Mouse (Mus musculus): ENCODE results near the gene 1700023F06Rik. TPM values are rescaled to one million over a fixed set of nuclear protein-coding genes. Genes with fewer than 3 reads are reported as not detected.
A peak's percentile ranks its signal among the peaks of the same experiment; 100 is the strongest.

The 1700023F06Rik gene
- polyA plus RNA-seq, 1 experiment from 2014 or later, result not detected

GRCm38 (mm10) chr11:103240740-103241139 lies 32.4 kb upstream of the 1700023F06Rik start:
- no peak for DNase-seq
- 42% methylated on average over 7 of the region's 7 CpGs for WGBS (ENCODE audit: insufficient replicate concordance)

GRCm38 (mm10) chr11:103237757-103238156 lies 29.4 kb upstream of the 1700023F06Rik start:
- no peak for ATAC-seq (ENCODE audit: low read depth)
- Histone ChIP-seq H3K4me1 (replicated peaks) (0 out of 2 replicates have a peak, but pooled peaks cover 6% of the 10 kb centered on the region), H3K27ac (no peak overlapping the region), H3K4me3 (replicated peaks) (no peak overlapping the region), H3K9me3 (replicated peaks) (no peaks in the 10 kb centered on the region), H3K9ac (no peak overlapping the region), H3K27me3 (no peaks in the 10 kb centered on the region), H3K4me2 (no peak overlapping the region), H3K36me3 (peaks cover 29% of the 10 kb centered on the region)
- 58% methylated on average over 9 of the region's 9 CpGs for WGBS (ENCODE audit: insufficient replicate concordance)
- DNase-seq, result no peak

More at GRCm38 (mm10) chr11:103240740-103241139, 32.4 kb upstream of the 1700023F06Rik start:
- no peak overlapping the region for H3K4me3 ChIP-seq (replicated peaks)
- no peak for ATAC-seq (ENCODE audit: low read depth)
- H3K27ac ChIP-seq, result no peak overlapping the region
- peaks cover 7% of the 10 kb centered on the region for H3K4me1 ChIP-seq (replicated peaks)
- no peaks in the 10 kb centered on the region for H3K27me3 ChIP-seq
- no peak overlapping the region for H3K9ac ChIP-seq
- peaks cover 29% of the 10 kb centered on the region for H3K36me3 ChIP-seq
- H3K9me3 ChIP-seq (replicated peaks), result no peaks in the 10 kb centered on the region
- H3K4me2 ChIP-seq, result no peak overlapping the region

GRCm38 (mm10) chr11:103236903-103237302 lies 28.5 kb upstream of the 1700023F06Rik start:
- DNase-seq, result no peak
- Histone ChIP-seq H3K27ac (no peak overlapping the region), H3K36me3 (peaks cover 29% of the 10 kb centered on the region), H3K4me1 (replicated peaks) (0 out of 2 replicates have a peak, but pooled peaks cover 6% of the 10 kb centered on the region), H3K4me2 (no peak overlapping the region), H3K27me3 (no peaks in the 10 kb centered on the region), H3K9ac (no peak overlapping the region), H3K9me3 (replicated peaks) (no peaks in the 10 kb centered on the region), H3K4me3 (replicated peaks) (no peak overlapping the region)
- no peak for ATAC-seq (ENCODE audit: low read depth)
- WGBS (ENCODE audit: insufficient replicate concordance), result 76% methylated on average over 10 of the region's 10 CpGs

- no peaks in the 10 kb centered on the region for H3K9me3 ChIP-seq (replicated peaks)
- peaks cover 29% of the 10 kb centered on the region for H3K36me3 ChIP-seq
- ATAC-seq (ENCODE audit: low read depth) (no peak), DNase-seq (no peak)
- H3K9ac ChIP-seq, result no peak overlapping the region
- H3K4me1 ChIP-seq (replicated peaks), result 0 out of 2 replicates have a peak, but pooled peaks cover 6% of the 10 kb centered on the region
- H3K27ac ChIP-seq, result no peak overlapping the region
- 65% methylated on average over 6 of the region's 6 CpGs for WGBS (ENCODE audit: insufficient replicate concordance)
- H3K4me2 ChIP-seq, result no peak overlapping the region
- no peak overlapping the region for H3K4me3 ChIP-seq (replicated peaks)
- no peaks in the 10 kb centered on the region for H3K27me3 ChIP-seq
Measured at GRCm38 (mm10) chr11:103236431-103236830, 28.1 kb upstream of the 1700023F06Rik start.

GRCm38 (mm10) chr11:103235702-103236101 lies 27.3 kb upstream of the 1700023F06Rik start:
- Histone ChIP-seq H3K4me2 (no peak overlapping the region), H3K4me3 (replicated peaks) (no peak overlapping the region), H3K9me3 (replicated peaks) (no peaks in the 10 kb centered on the region), H3K36me3 (peaks cover 28% of the 10 kb centered on the region), H3K4me1 (replicated peaks) (0 out of 2 replicates have a peak, but pooled peaks cover 2% of the 10 kb centered on the region), H3K27me3 (no peaks in the 10 kb centered on the region), H3K9ac (no peak overlapping the region), H3K27ac (no peak overlapping the region)
- WGBS (ENCODE audit: insufficient replicate concordance), result 62% methylated on average over 11 of the region's 11 CpGs
- ATAC-seq (ENCODE audit: low read depth) (no peak), DNase-seq (no peak)

GRCm38 (mm10) chr11:103234447-103234846 lies 26.1 kb upstream of the 1700023F06Rik start:
- Histone ChIP-seq H3K4me3 (replicated peaks) (no peak overlapping the region), H3K27ac (no peak overlapping the region), H3K9ac (no peak overlapping the region), H3K36me3 (peaks cover 27% of the 10 kb centered on the region), H3K9me3 (replicated peaks) (no peaks in the 10 kb centered on the region), H3K4me1 (replicated peaks) (no peaks in the 10 kb centered on the region), H3K4me2 (no peak overlapping the region), H3K27me3 (no peaks in the 10 kb centered on the region)
- DNase-seq (no peak), ATAC-seq (ENCODE audit: low read depth) (no peak)
- WGBS (ENCODE audit: insufficient replicate concordance), result 56% methylated on average over 1 of the region's 1 CpGs

GRCm38 (mm10) chr11:103232966-103233365 lies 24.6 kb upstream of the 1700023F06Rik start:
- ATAC-seq (ENCODE audit: low read depth) (no peak), DNase-seq (peak; percentile 39)
- peaks cover 24% of the 10 kb centered on the region for H3K36me3 ChIP-seq
- no peak overlapping the region for H3K4me2 ChIP-seq
- no peak overlapping the region for H3K27ac ChIP-seq
- no peaks in the 10 kb centered on the region for H3K27me3 ChIP-seq
- no peaks in the 10 kb centered on the region for H3K4me1 ChIP-seq (replicated peaks)
- no peak overlapping the region for H3K4me3 ChIP-seq (replicated peaks)
- H3K9me3 ChIP-seq (replicated peaks), result no peaks in the 10 kb centered on the region
- no peak overlapping the region for H3K9ac ChIP-seq
- WGBS (ENCODE audit: insufficient replicate concordance), result 23% methylated on average over 7 of the region's 7 CpGs

- no peak for DNase-seq
- no peaks in the 10 kb centered on the region for H3K27me3 ChIP-seq
- no peak overlapping the region for H3K27ac ChIP-seq
- H3K4me2 ChIP-seq, result no peak overlapping the region
- peaks cover 23% of the 10 kb centered on the region for H3K36me3 ChIP-seq
- no peak overlapping the region for H3K9ac ChIP-seq
- no peaks in the 10 kb centered on the region for H3K9me3 ChIP-seq (replicated peaks)
- H3K4me3 ChIP-seq (replicated peaks), result no peak overlapping the region
- no peak for ATAC-seq (ENCODE audit: low read depth)
- no peaks in the 10 kb centered on the region for H3K4me1 ChIP-seq (replicated peaks)
- WGBS (ENCODE audit: insufficient replicate concordance), result 72% methylated on average over 7 of the region's 7 CpGs
Measured at GRCm38 (mm10) chr11:103231367-103231766, 23.0 kb upstream of the 1700023F06Rik start.

GRCm38 (mm10) chr11:103230626-103231025 lies 22.3 kb upstream of the 1700023F06Rik start:
- Histone ChIP-seq H3K4me3 (replicated peaks) (no peak overlapping the region), H3K9me3 (replicated peaks) (no peaks in the 10 kb centered on the region), H3K27ac (no peak overlapping the region), H3K36me3 (peaks cover 23% of the 10 kb centered on the region), H3K4me1 (replicated peaks) (no peaks in the 10 kb centered on the region), H3K27me3 (no peaks in the 10 kb centered on the region), H3K4me2 (no peak overlapping the region), H3K9ac (no peak overlapping the region)
- no peak for DNase-seq
- 85% methylated on average over 19 of the region's 19 CpGs for WGBS (ENCODE audit: insufficient replicate concordance)
- no peak for ATAC-seq (ENCODE audit: low read depth)

- no peak for DNase-seq
- Histone ChIP-seq H3K27ac (no peak overlapping the region), H3K4me2 (no peak overlapping the region), H3K4me3 (replicated peaks) (no peak overlapping the region), H3K9ac (no peak overlapping the region), H3K36me3 (peaks cover 26% of the 10 kb centered on the region), H3K9me3 (replicated peaks) (no peaks in the 10 kb centered on the region), H3K4me1 (replicated peaks) (peaks cover 3% of the 10 kb centered on the region; the same call in 1 of the 2 replicates), H3K27me3 (no peaks in the 10 kb centered on the region)
- no peak for ATAC-seq (ENCODE audit: low read depth)
- 74% methylated on average over 2 of the region's 2 CpGs for whole genome bisulfite sequencing (ENCODE audit: insufficient replicate concordance)
Measured at GRCm38 (mm10) chr11:103229608-103230007, 21.2 kb upstream of the 1700023F06Rik start.

GRCm38 (mm10) chr11:103223951-103224456 lies 15.6 kb upstream of the 1700023F06Rik start:
- no peak for DNase-seq
- Histone ChIP-seq H3K27ac (no peak overlapping the region), H3K36me3 (peaks cover 13% of the 10 kb centered on the region; the same call in 1 of the 2 replicates), H3K4me3 (replicated peaks) (no peak overlapping the region), H3K4me2 (no peak overlapping the region), H3K4me1 (replicated peaks) (peaks cover 3% of the 10 kb centered on the region; the same call in 1 of the 2 replicates), H3K9ac (no peak overlapping the region), H3K9me3 (replicated peaks) (no peaks in the 10 kb centered on the region), H3K27me3 (0 out of 2 replicates have a peak, but pooled peaks cover 3% of the 10 kb centered on the region)
- ATAC-seq (ENCODE audit: low read depth), result no peak
- 69% methylated on average over 18 of the region's 18 CpGs for WGBS (ENCODE audit: insufficient replicate concordance)

GRCm38 (mm10) chr11:103223444-103223843 lies 15.1 kb upstream of the 1700023F06Rik start:
- Histone ChIP-seq H3K4me3 (replicated peaks) (no peak overlapping the region), H3K9me3 (replicated peaks) (no peaks in the 10 kb centered on the region), H3K27ac (no peak overlapping the region), H3K4me2 (no peak overlapping the region), H3K4me1 (replicated peaks) (peaks cover 5% of the 10 kb centered on the region), H3K9ac (no peak overlapping the region), H3K36me3 (peaks cover 9% of the 10 kb centered on the region; the same call in 1 of the 2 replicates), H3K27me3 (0 out of 2 replicates have a peak, but pooled peaks cover 3% of the 10 kb centered on the region)
- DNase-seq (no peak), ATAC-seq (ENCODE audit: low read depth) (no peak)
- WGBS (ENCODE audit: insufficient replicate concordance), result 59% methylated on average over 10 of the region's 10 CpGs
